Mouse (Mus musculus) hindbrain, embryonic 13.5 days (tissue): ENCODE results near the gene Amer3. TPM values are rescaled to one million over a fixed set of nuclear protein-coding genes. Genes with fewer than 3 reads are reported as not detected.
"Not testable (repeated sequence)": the region's sequence is repeated elsewhere in the genome, so short reads cannot be mapped to it uniquely, and the experiment has no call there.

Source experiments
- ATAC-seq: fragments of 200-750 bp; cut with Nextera tagmentation; 2 replicates; pipeline ENCODE4 v1.8.0; 2017; ENCODE audit warnings: moderate TSS enrichment; ENCODE audit not compliant: low FRiP score
- H3K27ac ChIP-seq: fragments of 300-500 bp; sonication (generic); 2 replicates; pipeline ENCODE4 v1.5.1; 2015; ENCODE audit warnings: inconsistent platforms, mild to moderate bottlenecking, moderate library complexity
- H3K27me3 ChIP-seq: fragments of 300-500 bp; sonication (generic); 2 replicates; pipeline ENCODE4 v1.6.1; 2015; ENCODE audit warnings: mild to moderate bottlenecking, inconsistent platforms
- H3K36me3 ChIP-seq: fragments of 300-500 bp; sonication (generic); 2 replicates; pipeline ENCODE4 v1.6.1; 2015; ENCODE audit warnings: mild to moderate bottlenecking, inconsistent platforms
- H3K4me1 ChIP-seq: fragments of 300-500 bp; sonication (generic); replicated peaks from 2 replicates; pipeline ENCODE4 v1.6.1; 2015; ENCODE audit warnings: inconsistent platforms
- H3K4me2 ChIP-seq: fragments of 300-500 bp; sonication (generic); 2 replicates; pipeline ENCODE4 v1.6.1; 2015; ENCODE audit warnings: inconsistent platforms, mild to moderate bottlenecking, moderate library complexity
- H3K4me3 ChIP-seq: fragments of 300-500 bp; sonication (generic); 2 replicates; pipeline ENCODE4 v1.5.1; 2015; ENCODE audit warnings: mild to moderate bottlenecking, inconsistent platforms
- H3K9ac ChIP-seq: fragments of 300-500 bp; sonication (generic); 2 replicates; pipeline ENCODE4 v1.6.1; 2015; ENCODE audit warnings: mild to moderate bottlenecking, inconsistent platforms
- H3K9me3 ChIP-seq: fragments of 300-500 bp; sonication (generic); 2 replicates; pipeline ENCODE4 v1.6.1; 2016; ENCODE audit warnings: inconsistent platforms
- WGBS: fragments of 180-500 bp; shearing (Covaris S2); methylation state at CpG from one replicate; pipeline ENCODE4 v1.1.7; 2015; 5-methylcytosine and 5-hydroxymethylcytosine counted together
- polyA plus RNA-seq: library from polyadenylated mRNA; unstranded; fragments of >200 nt; fragmentation: Nextera tagmentation; extraction: Ambion mirVana; gene quantifications from 2 replicates; pipeline ENCODE4 v1.2.1, GENCODE M21; 2015

Gene Amer3
- polyA plus RNA-seq, 1 experiment from 2014 or later = 22.3 TPM

- H3K9me3 ChIP-seq, H3K4me3 ChIP-seq, H3K4me1 ChIP-seq, H3K36me3 ChIP-seq, H3K4me2 ChIP-seq, H3K9ac ChIP-seq, H3K27me3 ChIP-seq, H3K27ac ChIP-seq, ATAC-seq: not testable (repeated sequence)
- 92% methylated on average over 13 of the region's 13 CpGs for WGBS
Observed at GRCm38 (mm10) chr1:34620116-34620515, 40.7 kb downstream of the Amer3 start.

GRCm38 (mm10) chr1:34620761-34621160 lies 41.3 kb downstream of the Amer3 start:
- not testable (repeated sequence) for H3K27ac ChIP-seq, H3K36me3 ChIP-seq, H3K9ac ChIP-seq, H3K4me1 ChIP-seq, H3K9me3 ChIP-seq, H3K27me3 ChIP-seq, H3K4me2 ChIP-seq, H3K4me3 ChIP-seq, ATAC-seq
- WGBS = 89% methylated on average over 5 of the region's 5 CpGs

GRCm38 (mm10) chr1:34635711-34636110 lies 56.3 kb downstream of the Amer3 start:
- Histone ChIP-seq H3K4me2 (no peak overlapping the region), H3K4me1 (no peaks in the 10 kb centered on the region), H3K9ac (no peak overlapping the region), H3K27me3 (0 out of 2 replicates have a peak, but pooled peaks cover 3% of the 10 kb centered on the region), H3K9me3 (no peaks in the 10 kb centered on the region), H3K4me3 (no peak overlapping the region), H3K27ac (no peak overlapping the region), H3K36me3 (no peaks in the 10 kb centered on the region)
- no peak for ATAC-seq
- WGBS = 90% methylated on average over 18 of the region's 18 CpGs

Other genes with a start within 250 kb of the Amer3 start
- gene Ccdc115, start 140.0 kb upstream of the Amer3 start, polyA plus RNA-seq = 68.9 and 69.4 TPM in 2 replicates
- 59.8 and 61.5 TPM in 2 replicates for gene Imp4, start 139.8 kb upstream of the Amer3 start, polyA plus RNA-seq
- 7.4 and 8.2 TPM in 2 replicates for gene Ptpn18, start 119.9 kb upstream of the Amer3 start, polyA plus RNA-seq
- gene Prss39, start 81.2 kb upstream of the Amer3 start, polyA plus RNA-seq = not detected in 2 replicates
- not detected in 2 replicates for gene Cfc1, start 44.0 kb upstream of the Amer3 start, polyA plus RNA-seq
- 0.17 TPM in 1 of 2 replicates, not detected in the other for gene Prss40, start 18.7 kb upstream of the Amer3 start, polyA plus RNA-seq